Mouse (Mus musculus): ENCODE results near the gene Tmod3.
A peak's percentile ranks its signal among the peaks of the same experiment; 100 is the strongest.
"Not testable (repeated sequence)": the region's sequence is repeated elsewhere in the genome, so short reads cannot be mapped to it uniquely, and the experiment has no call there.

The Tmod3 gene

GRCm38 (mm10) chr9:75498571-75498970, 60.9 kb downstream of the Tmod3 start:
- no peak for DNase-seq (ENCODE audit: low spot score in 2 of 2)

- no peak for DNase-seq (ENCODE audit: low spot score in 2 of 2)
Measured at GRCm38 (mm10) chr9:75495945-75496344, 63.5 kb downstream of the Tmod3 start.

GRCm38 (mm10) chr9:75494407-75495005, 65.0 kb downstream of the Tmod3 start:
- no peak for DNase-seq (ENCODE audit: low spot score in 2 of 2)

DNA sequence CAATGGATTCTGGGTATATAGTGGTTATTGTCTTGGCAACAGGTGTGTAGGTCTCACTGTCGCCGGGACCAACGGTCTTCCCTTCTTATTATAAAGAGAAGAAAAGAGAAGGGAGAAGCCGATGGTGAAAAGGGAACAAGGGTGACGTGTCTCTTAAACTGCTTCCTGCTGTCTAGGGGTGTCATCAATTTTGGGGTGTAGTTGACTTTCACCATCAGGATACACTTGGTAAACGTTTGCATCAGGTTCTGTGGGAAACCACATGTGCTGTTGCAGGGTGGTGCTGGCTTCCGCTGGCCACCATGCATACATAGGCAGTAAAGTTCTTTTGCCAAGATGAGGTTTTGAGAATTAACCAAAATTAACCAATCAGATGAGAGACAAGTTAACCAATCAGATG, 71.2 kb downstream of the Tmod3 start:
- DNase-seq (ENCODE audit: low spot score in 2 of 2) = not testable (repeated sequence)

DNA sequence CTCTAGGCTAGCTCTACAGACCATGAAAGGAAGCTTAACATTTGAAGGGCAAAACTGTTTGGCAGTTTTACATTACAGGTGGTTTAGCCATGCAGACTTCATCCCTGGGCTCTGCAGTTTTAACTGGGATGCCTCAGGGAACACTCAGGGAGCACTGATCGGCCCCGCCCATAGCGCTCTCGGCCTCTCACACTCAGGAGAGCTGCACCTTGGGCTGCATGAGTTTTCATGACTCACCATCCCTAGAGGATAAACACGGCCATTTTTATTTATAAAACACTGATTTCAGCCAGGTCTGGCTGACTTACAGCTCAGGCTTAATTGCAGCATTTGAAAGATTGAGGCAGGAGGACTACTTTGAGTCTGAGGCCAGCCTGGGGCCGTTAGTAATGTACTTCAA, 74.2 kb downstream of the Tmod3 start:
- DNase-seq (ENCODE audit: low spot score in 2 of 2) = no peak

DNA sequence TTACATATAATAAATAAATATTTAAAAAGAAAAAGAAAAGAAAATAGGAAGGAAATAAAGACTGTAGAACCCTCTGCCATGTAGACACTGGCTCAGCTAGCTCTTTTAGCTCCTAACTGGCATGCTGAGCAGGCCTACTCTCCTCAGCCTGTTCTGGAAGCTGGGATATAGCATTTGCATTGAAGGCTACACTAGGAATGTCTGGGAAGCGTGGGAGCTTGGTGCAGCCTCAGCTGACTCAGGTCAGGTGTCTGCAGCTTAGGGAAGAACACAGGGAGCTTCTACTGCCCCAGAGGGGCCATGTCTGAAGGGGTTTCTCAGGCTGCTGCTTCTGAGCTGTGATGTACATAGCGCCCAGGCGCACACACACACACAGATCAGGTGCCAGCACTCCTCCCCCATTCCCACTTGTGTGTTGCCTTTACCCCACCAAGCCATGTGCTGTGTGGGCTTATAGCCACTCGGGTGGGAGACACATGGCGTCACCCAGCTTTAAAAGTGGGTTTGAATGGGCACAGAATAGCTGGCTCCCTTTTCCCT, 78.9 kb downstream of the Tmod3 start:
- DNase-seq (ENCODE audit: low spot score in 2 of 2) = no peak

- DNase-seq (ENCODE audit: low spot score in 2 of 2) = no peak
Measured at GRCm38 (mm10) chr9:75479106-75479725, 80.2 kb downstream of the Tmod3 start.

- DNase-seq (ENCODE audit: low spot score in 2 of 2) = no peak
Measured at GRCm38 (mm10) chr9:75477212-75477611, 82.2 kb downstream of the Tmod3 start.

GRCm38 (mm10) chr9:75468297-75468696, 91.2 kb downstream of the Tmod3 start:
- DNase-seq (ENCODE audit: low spot score in 2 of 2) = peak; percentile 8 to 15

- DNase-seq (ENCODE audit: low spot score in 2 of 2) = no peak
Measured at GRCm38 (mm10) chr9:75467581-75467980, 91.9 kb downstream of the Tmod3 start.

DNA sequence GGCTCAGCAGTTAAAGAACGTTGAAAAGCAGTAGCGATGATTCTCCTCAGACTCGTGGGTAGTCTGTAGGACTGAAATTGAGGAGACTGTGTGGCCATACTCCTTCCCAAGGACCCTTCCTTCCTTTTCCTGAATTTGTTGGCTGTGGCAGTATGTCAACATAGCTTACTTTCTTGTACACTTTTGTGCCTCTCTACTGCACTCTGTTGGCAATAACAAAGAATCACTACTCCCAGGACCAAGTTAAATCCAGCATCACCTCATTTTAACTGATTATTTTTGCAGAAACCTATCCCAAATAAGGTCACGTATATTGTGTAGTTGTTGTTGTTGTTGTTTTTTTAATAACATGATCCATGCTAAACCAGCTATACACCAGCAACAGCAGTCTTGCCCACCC, 92.8 kb downstream of the Tmod3 start:
- no peak for DNase-seq (ENCODE audit: low spot score in 2 of 2)

DNA sequence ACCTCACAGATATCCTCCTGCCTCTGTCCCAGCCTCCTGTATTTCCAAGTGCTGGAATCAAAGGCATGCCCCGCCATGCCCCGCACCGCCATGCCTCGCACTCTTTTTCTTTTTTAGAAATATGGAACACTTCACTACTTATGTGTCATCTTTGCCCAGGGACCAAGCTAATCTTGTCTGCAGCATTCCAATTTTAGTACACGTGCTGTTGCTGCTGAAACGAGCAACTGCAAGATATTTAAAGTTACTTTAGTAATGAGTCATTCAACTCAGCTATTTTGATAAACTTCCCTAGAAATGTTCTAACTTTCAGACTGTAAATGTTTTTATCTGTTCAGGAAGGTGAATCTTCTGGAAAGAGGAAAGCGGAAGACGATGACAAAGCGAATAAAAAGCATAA, 93.6 kb downstream of the Tmod3 start:
- DNase-seq (ENCODE audit: low spot score in 2 of 2) = no peak

DNA sequence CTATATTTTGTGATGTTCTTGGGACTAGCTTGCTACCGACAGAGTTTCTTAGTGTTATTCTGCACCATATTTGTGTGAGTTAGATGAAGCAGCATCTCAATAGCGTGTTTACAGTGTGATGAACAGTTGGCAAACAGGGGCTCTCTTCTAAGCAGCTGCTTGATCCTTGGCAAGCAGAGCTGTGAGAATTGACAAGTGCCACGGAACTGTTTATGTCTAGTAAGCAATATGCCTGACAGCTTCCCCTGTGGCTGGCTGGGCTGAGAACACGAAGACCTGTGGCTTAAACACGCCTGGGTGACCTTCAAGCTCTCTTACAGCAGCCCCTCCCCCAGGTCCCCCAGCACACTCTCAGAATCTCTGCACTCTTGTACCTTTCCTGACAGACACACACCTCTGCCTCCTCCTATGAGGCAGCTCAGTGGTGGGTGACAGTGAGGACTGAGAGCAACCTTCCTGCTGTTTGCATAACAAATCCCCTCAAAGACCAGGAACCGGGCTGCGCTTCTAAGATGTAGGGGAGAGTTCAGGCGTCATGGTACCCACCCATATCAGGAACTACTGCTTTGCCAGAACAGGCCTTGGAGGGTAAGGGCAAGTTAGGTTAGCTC, 96.3 kb downstream of the Tmod3 start:
- DNase-seq (ENCODE audit: low spot score in 2 of 2) = no peak

- no peak for DNase-seq (ENCODE audit: low spot score in 2 of 2)
Measured at GRCm38 (mm10) chr9:75455684-75456083, 103.8 kb downstream of the Tmod3 start.

GRCm38 (mm10) chr9:75453994-75454393, 105.5 kb downstream of the Tmod3 start:
- DNase-seq (ENCODE audit: low spot score in 2 of 2) = no peak

DNA sequence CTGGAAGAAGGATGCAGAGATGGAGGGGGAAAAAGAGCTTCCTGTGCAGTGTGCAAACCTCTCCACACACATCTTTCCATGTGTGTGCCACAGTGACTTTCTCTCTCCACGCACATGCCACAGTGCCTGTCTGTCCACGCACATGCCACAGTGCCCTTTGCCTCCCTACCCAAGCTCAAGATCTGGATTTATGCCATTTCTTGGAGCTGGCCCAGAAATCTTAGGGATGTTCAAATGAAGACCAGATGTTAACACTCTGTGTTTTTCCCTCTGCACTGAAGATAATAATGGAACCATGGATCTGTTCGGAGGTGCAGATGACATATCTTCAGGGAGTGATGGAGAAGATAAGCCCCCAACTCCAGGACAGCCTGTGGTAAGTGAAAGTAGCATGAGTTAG, 111.4 kb downstream of the Tmod3 start:
- DNase-seq (ENCODE audit: low spot score in 2 of 2) = no peak

Measured in spleen, postnatal 36 days (tissue).